Mouse (Mus musculus): ENCODE measurements around the gene Stk36. TPM values are rescaled to one million over a fixed set of nuclear protein-coding genes. Genes with fewer than 3 reads are reported as not detected.

Stk36 gene
- polyA plus RNA-seq, 1 experiment from 2014 or later, result 8.8 TPM

GRCm38 (mm10) chr1:74624183-74624582 lies 22.9 kb downstream of the Stk36 start:
- Histone ChIP-seq H3K27ac (no peak overlapping the region), H3K4me2 (no peak overlapping the region), H3K27me3 (no peaks in the 10 kb centered on the region), H3K9ac (no peak overlapping the region), H3K4me3 (replicated peaks) (no peak overlapping the region), H3K4me1 (no peaks in the 10 kb centered on the region), H3K9me3 (replicated peaks) (no peaks in the 10 kb centered on the region), H3K36me3 (peaks cover 9% of the 10 kb centered on the region; the same call in 1 of the 2 replicates)
- no peak for ATAC-seq (replicated peaks; ENCODE audit: low FRiP score)
- 91% methylated on average over 1 of the region's 1 CpGs for WGBS

GRCm38 (mm10) chr1:74626076-74626475 lies 24.8 kb downstream of the Stk36 start:
- H3K4me3 ChIP-seq (replicated peaks), result no peak overlapping the region
- no peak overlapping the region for H3K4me2 ChIP-seq
- no peak for ATAC-seq (replicated peaks; ENCODE audit: low FRiP score)
- H3K4me1 ChIP-seq, result no peaks in the 10 kb centered on the region
- no peak overlapping the region for H3K27ac ChIP-seq
- no peak overlapping the region for H3K9ac ChIP-seq
- peaks cover 9% of the 10 kb centered on the region; the same call in 1 of the 2 replicates for H3K36me3 ChIP-seq
- no peaks in the 10 kb centered on the region for H3K9me3 ChIP-seq (replicated peaks)
- WGBS, result 82% methylated on average over 4 of the region's 4 CpGs
- no peaks in the 10 kb centered on the region for H3K27me3 ChIP-seq

GRCm38 (mm10) chr1:74628001-74628400 lies 26.8 kb downstream of the Stk36 start:
- H3K9ac ChIP-seq, result no peak overlapping the region
- no peak overlapping the region for H3K4me3 ChIP-seq (replicated peaks)
- no peak for ATAC-seq (replicated peaks; ENCODE audit: low FRiP score)
- H3K9me3 ChIP-seq (replicated peaks), result no peaks in the 10 kb centered on the region
- no peaks in the 10 kb centered on the region for H3K27me3 ChIP-seq
- no peak overlapping the region for H3K4me2 ChIP-seq
- H3K36me3 ChIP-seq, result 0 out of 2 replicates have a peak, but pooled peaks cover 7% of the 10 kb centered on the region
- H3K27ac ChIP-seq, result no peak overlapping the region
- 47% methylated on average over 7 of the region's 7 CpGs for WGBS
- H3K4me1 ChIP-seq, result no peaks in the 10 kb centered on the region

GRCm38 (mm10) chr1:74632734-74633133 lies 31.5 kb downstream of the Stk36 start:
- Histone ChIP-seq H3K4me3 (replicated peaks) (no peak overlapping the region), H3K4me2 (no peak overlapping the region), H3K9ac (no peak overlapping the region), H3K9me3 (replicated peaks) (no peaks in the 10 kb centered on the region), H3K4me1 (no peaks in the 10 kb centered on the region), H3K27me3 (no peaks in the 10 kb centered on the region), H3K36me3 (peaks cover 3% of the 10 kb centered on the region; the same call in 1 of the 2 replicates), H3K27ac (no peak overlapping the region)
- no peak for ATAC-seq (replicated peaks; ENCODE audit: low FRiP score)
- 85% methylated on average over 4 of the region's 4 CpGs for WGBS

- H3K4me3 ChIP-seq (replicated peaks), result no peak overlapping the region
- H3K27me3 ChIP-seq, result no peaks in the 10 kb centered on the region
- WGBS, result 82% methylated on average over 2 of the region's 2 CpGs
- H3K4me1 ChIP-seq, result no peaks in the 10 kb centered on the region
- H3K9ac ChIP-seq, result no peak overlapping the region
- H3K4me2 ChIP-seq, result no peak overlapping the region
- no peak for ATAC-seq (replicated peaks; ENCODE audit: low FRiP score)
- H3K9me3 ChIP-seq (replicated peaks), result no peaks in the 10 kb centered on the region
- H3K27ac ChIP-seq, result no peak overlapping the region
- H3K36me3 ChIP-seq, result no peaks in the 10 kb centered on the region
Observed at GRCm38 (mm10) chr1:74643524-74643923, 42.3 kb downstream of the Stk36 start.

GRCm38 (mm10) chr1:74643926-74644325 lies 42.7 kb downstream of the Stk36 start:
- no peaks in the 10 kb centered on the region for H3K4me1 ChIP-seq
- H3K36me3 ChIP-seq, result no peaks in the 10 kb centered on the region
- H3K4me2 ChIP-seq, result no peak overlapping the region
- H3K9me3 ChIP-seq (replicated peaks), result no peaks in the 10 kb centered on the region
- no peak overlapping the region for H3K9ac ChIP-seq
- ATAC-seq (replicated peaks; ENCODE audit: low FRiP score), result no peak
- no peaks in the 10 kb centered on the region for H3K27me3 ChIP-seq
- H3K27ac ChIP-seq, result no peak overlapping the region
- H3K4me3 ChIP-seq (replicated peaks), result no peak overlapping the region

GRCm38 (mm10) chr1:74661448-74662195 lies 60.4 kb downstream of the Stk36 start, which contains the start of gene Ttll4:
Gene Ttll4, plus strand, starts transcription at chr1:74661745.
- under 1% methylated on average over 59 of the region's 66 CpGs for WGBS
- H3K36me3 ChIP-seq, result no peaks in the 10 kb centered on the region
- peaks cover 12% of the 10 kb centered on the region for H3K4me1 ChIP-seq
- ATAC-seq (replicated peaks; ENCODE audit: low FRiP score), result peak; percentile 99
- peak within 1 kb of the TSS; percentile 96 for H3K4me3 ChIP-seq (replicated peaks)
- H3K9ac ChIP-seq, result peak within 1 kb of the TSS; percentile 83
- no peaks in the 10 kb centered on the region for H3K27me3 ChIP-seq
- peak within 1 kb of the TSS; percentile 64 for H3K4me2 ChIP-seq
- H3K27ac ChIP-seq, result peak within 1 kb of the TSS; percentile 91
- no peaks in the 10 kb centered on the region for H3K9me3 ChIP-seq (replicated peaks)

GRCm38 (mm10) chr1:74662253-74662865 lies 61.1 kb downstream of the Stk36 start:
- H3K27me3 ChIP-seq, result no peaks in the 10 kb centered on the region
- no peaks in the 10 kb centered on the region for H3K9me3 ChIP-seq (replicated peaks)
- peak overlapping the region; percentile 96 for H3K4me3 ChIP-seq (replicated peaks)
- H3K4me2 ChIP-seq, result peak overlapping the region; percentile 64
- WGBS, result 3% methylated on average over 13 of the region's 13 CpGs
- peaks cover 12% of the 10 kb centered on the region for H3K4me1 ChIP-seq
- H3K9ac ChIP-seq, result peak overlapping the region; percentile 83
- ATAC-seq (replicated peaks; ENCODE audit: low FRiP score), result no peak
- H3K36me3 ChIP-seq, result no peaks in the 10 kb centered on the region
- H3K27ac ChIP-seq, result peak overlapping the region; percentile 91

GRCm38 (mm10) chr1:74665153-74665552 lies 63.9 kb downstream of the Stk36 start:
- 0 out of 2 replicates have a peak, but pooled peaks cover 16% of the 10 kb centered on the region for H3K36me3 ChIP-seq
- 62% methylated on average over 6 of the region's 6 CpGs for WGBS
- H3K9me3 ChIP-seq (replicated peaks), result no peaks in the 10 kb centered on the region
- no peak overlapping the region for H3K4me2 ChIP-seq
- H3K9ac ChIP-seq, result no peak overlapping the region
- H3K4me1 ChIP-seq, result peaks cover 12% of the 10 kb centered on the region
- H3K27me3 ChIP-seq, result no peaks in the 10 kb centered on the region
- no peak overlapping the region for H3K27ac ChIP-seq
- ATAC-seq (replicated peaks; ENCODE audit: low FRiP score), result no peak
- H3K4me3 ChIP-seq (replicated peaks), result no peak overlapping the region

GRCm38 (mm10) chr1:74668371-74668770 lies 67.1 kb downstream of the Stk36 start:
- WGBS, result 92% methylated on average over 3 of the region's 3 CpGs

GRCm38 (mm10) chr1:74672731-74673130 lies 71.5 kb downstream of the Stk36 start:
- no peaks in the 10 kb centered on the region for H3K9me3 ChIP-seq (replicated peaks)
- no peak overlapping the region for H3K4me3 ChIP-seq (replicated peaks)
- H3K4me1 ChIP-seq, result no peaks in the 10 kb centered on the region
- ATAC-seq (replicated peaks; ENCODE audit: low FRiP score), result no peak
- H3K4me2 ChIP-seq, result no peak overlapping the region
- H3K27me3 ChIP-seq, result no peaks in the 10 kb centered on the region
- 71% methylated on average over 7 of the region's 7 CpGs for WGBS
- peaks cover 50% of the 10 kb centered on the region for H3K36me3 ChIP-seq
- no peak overlapping the region for H3K9ac ChIP-seq
- no peak overlapping the region for H3K27ac ChIP-seq

More at GRCm38 (mm10) chr1:74668371-74668770, 67.1 kb downstream of the Stk36 start:
- Histone ChIP-seq H3K4me2 (no peak overlapping the region), H3K4me1 (peaks cover 2% of the 10 kb centered on the region), H3K27ac (no peak overlapping the region), H3K9ac (no peak overlapping the region), H3K27me3 (no peaks in the 10 kb centered on the region), H3K4me3 (replicated peaks) (no peak overlapping the region), H3K9me3 (replicated peaks) (no peaks in the 10 kb centered on the region), H3K36me3 (peaks cover 36% of the 10 kb centered on the region)
- no peak for ATAC-seq (replicated peaks; ENCODE audit: low FRiP score)

GRCm38 (mm10) chr1:74676863-74677262 lies 75.6 kb downstream of the Stk36 start:
- Histone ChIP-seq H3K9ac (no peak overlapping the region), H3K27ac (no peak overlapping the region), H3K9me3 (replicated peaks) (no peaks in the 10 kb centered on the region), H3K4me1 (no peaks in the 10 kb centered on the region), H3K4me3 (replicated peaks) (no peak overlapping the region), H3K36me3 (peaks cover 65% of the 10 kb centered on the region), H3K27me3 (no peaks in the 10 kb centered on the region), H3K4me2 (no peak overlapping the region)
- no peak for ATAC-seq (replicated peaks; ENCODE audit: low FRiP score)
- WGBS, result 92% methylated on average over 3 of the region's 3 CpGs

All from kidney, embryonic 15.5 days (tissue).